Mouse (Mus musculus): ENCODE data around the gene Myrf. TPM values are rescaled to one million over a fixed set of nuclear protein-coding genes. Genes with fewer than 3 reads are reported as not detected.

The Myrf gene
- polyA plus RNA-seq, 1 experiment, result 2.4 TPM

- no peak for TF ChIP-seq CTCF (IDR thresholded peaks at IDR 0.05; ENCODE audit: borderline replicate concordance, extremely low read depth, insufficient read depth, insufficient read length)
- no peak for TF ChIP-seq POLR2A (IDR thresholded peaks at IDR 0.05; ENCODE audit: borderline replicate concordance, extremely low read depth, insufficient read depth, insufficient read length, poor library complexity, severe bottlenecking)
- no peak for DNase-seq (ENCODE audit: low read depth)
These were observed 54.7 kb downstream of the Myrf start for GRCm38 (mm10) chr19:10185876-10186275.

GRCm38 (mm10) chr19:10184096-10184495 lies 56.5 kb downstream of the Myrf start:
- peak; percentile 85 for DNase-seq (ENCODE audit: low read depth)
- peak; percentile 9; the same call in 1 of the 2 replicates for TF ChIP-seq POLR2A (IDR thresholded peaks at IDR 0.05; ENCODE audit: borderline replicate concordance, extremely low read depth, insufficient read depth, insufficient read length, poor library complexity, severe bottlenecking)
- no peak for TF ChIP-seq CTCF (IDR thresholded peaks at IDR 0.05; ENCODE audit: borderline replicate concordance, extremely low read depth, insufficient read depth, insufficient read length)

GRCm38 (mm10) chr19:10183299-10183983 lies 57.1 kb downstream of the Myrf start:
- TF ChIP-seq POLR2A (IDR thresholded peaks at IDR 0.05; ENCODE audit: borderline replicate concordance, extremely low read depth, insufficient read depth, insufficient read length, poor library complexity, severe bottlenecking), result 0 out of 2 replicates have a peak, but pooled peaks have one; percentile 31
- TF ChIP-seq CTCF (IDR thresholded peaks at IDR 0.05; ENCODE audit: borderline replicate concordance, extremely low read depth, insufficient read depth, insufficient read length), result no peak
- peak; percentile 93 for DNase-seq (ENCODE audit: low read depth)

GRCm38 (mm10) chr19:10182670-10183298 lies 57.8 kb downstream of the Myrf start, which contains the start of gene Fads1:
Gene Fads1 (plus strand): TSS chr19:10182888.
- TF ChIP-seq POLR2A (IDR thresholded peaks at IDR 0.05; ENCODE audit: borderline replicate concordance, extremely low read depth, insufficient read depth, insufficient read length, poor library complexity, severe bottlenecking), result peak; percentile 95
- peak; percentile 77 for TF ChIP-seq CTCF (IDR thresholded peaks at IDR 0.05; ENCODE audit: borderline replicate concordance, extremely low read depth, insufficient read depth, insufficient read length)
- DNase-seq (ENCODE audit: low read depth), result peak; percentile 99

- TF ChIP-seq CTCF (IDR thresholded peaks at IDR 0.05; ENCODE audit: borderline replicate concordance, extremely low read depth, insufficient read depth, insufficient read length) (no peak), POLR2A (IDR thresholded peaks at IDR 0.05; ENCODE audit: borderline replicate concordance, extremely low read depth, insufficient read depth, insufficient read length, poor library complexity, severe bottlenecking) (no peak)
- no peak for DNase-seq (ENCODE audit: low read depth)
These were observed 58.4 kb downstream of the Myrf start for GRCm38 (mm10) chr19:10182142-10182541.

GRCm38 (mm10) chr19:10181225-10181624 lies 59.3 kb downstream of the Myrf start:
- TF ChIP-seq CTCF (IDR thresholded peaks at IDR 0.05; ENCODE audit: borderline replicate concordance, extremely low read depth, insufficient read depth, insufficient read length) (no peak), POLR2A (IDR thresholded peaks at IDR 0.05; ENCODE audit: borderline replicate concordance, extremely low read depth, insufficient read depth, insufficient read length, poor library complexity, severe bottlenecking) (no peak)
- peak; percentile 16 for DNase-seq (ENCODE audit: low read depth)

GRCm38 (mm10) chr19:10176941-10177372 lies 63.6 kb downstream of the Myrf start:
- no peak for TF ChIP-seq CTCF (IDR thresholded peaks at IDR 0.05; ENCODE audit: borderline replicate concordance, extremely low read depth, insufficient read depth, insufficient read length)
- no peak for DNase-seq (ENCODE audit: low read depth)

GRCm38 (mm10) chr19:10176477-10176876 lies 64.1 kb downstream of the Myrf start:
- DNase-seq (ENCODE audit: low read depth), result no peak
- TF ChIP-seq CTCF (IDR thresholded peaks at IDR 0.05; ENCODE audit: borderline replicate concordance, extremely low read depth, insufficient read depth, insufficient read length) (no peak), POLR2A (IDR thresholded peaks at IDR 0.05; ENCODE audit: borderline replicate concordance, extremely low read depth, insufficient read depth, insufficient read length, poor library complexity, severe bottlenecking) (no peak)

GRCm38 (mm10) chr19:10174956-10175355 lies 65.6 kb downstream of the Myrf start:
- DNase-seq (ENCODE audit: low read depth), result no peak
- TF ChIP-seq POLR2A (IDR thresholded peaks at IDR 0.05; ENCODE audit: borderline replicate concordance, extremely low read depth, insufficient read depth, insufficient read length, poor library complexity, severe bottlenecking), result no peak
- TF ChIP-seq CTCF (IDR thresholded peaks at IDR 0.05; ENCODE audit: borderline replicate concordance, extremely low read depth, insufficient read depth, insufficient read length), result no peak

GRCm38 (mm10) chr19:10173844-10174539 lies 66.6 kb downstream of the Myrf start:
- TF ChIP-seq POLR2A (IDR thresholded peaks at IDR 0.05; ENCODE audit: borderline replicate concordance, extremely low read depth, insufficient read depth, insufficient read length, poor library complexity, severe bottlenecking) (no peak), CTCF (IDR thresholded peaks at IDR 0.05; ENCODE audit: borderline replicate concordance, extremely low read depth, insufficient read depth, insufficient read length) (no peak)
- no peak for DNase-seq (ENCODE audit: low read depth)

- no peak for DNase-seq (ENCODE audit: low read depth)
- TF ChIP-seq POLR2A (IDR thresholded peaks at IDR 0.05; ENCODE audit: borderline replicate concordance, extremely low read depth, insufficient read depth, insufficient read length, poor library complexity, severe bottlenecking) (no peak), CTCF (IDR thresholded peaks at IDR 0.05; ENCODE audit: borderline replicate concordance, extremely low read depth, insufficient read depth, insufficient read length) (no peak)
These were observed 67.3 kb downstream of the Myrf start for GRCm38 (mm10) chr19:10173116-10173718.
